Mouse (Mus musculus) hindbrain, embryonic 12.5 days (tissue): ENCODE results near the gene Dglucy. TPM values are rescaled to one million over a fixed set of nuclear protein-coding genes. Genes with fewer than 3 reads are reported as not detected.

Source experiments
- ATAC-seq: fragments of 200-750 bp; cut with Nextera tagmentation; 2 replicates; pipeline ENCODE4 v1.8.0; 2017; ENCODE audit warnings: moderate TSS enrichment; ENCODE audit not compliant: low FRiP score
- H3K27ac ChIP-seq: fragments of 300-500 bp; sonication (generic); 2 replicates; pipeline ENCODE4 v1.5.1; 2016; ENCODE audit warnings: mild to moderate bottlenecking
- H3K27me3 ChIP-seq: fragments of 300-500 bp; sonication (generic); 2 replicates; pipeline ENCODE4 v1.6.1; 2016; ENCODE audit warnings: mild to moderate bottlenecking
- H3K36me3 ChIP-seq: fragments of 300-500 bp; sonication (generic); 2 replicates; pipeline ENCODE4 v1.6.1; 2016; ENCODE audit warnings: mild to moderate bottlenecking
- H3K4me1 ChIP-seq: fragments of 300-500 bp; sonication (generic); 2 replicates; pipeline ENCODE4 v1.6.1; 2016
- H3K4me2 ChIP-seq: fragments of 300-500 bp; sonication (generic); replicated peaks from 2 replicates; pipeline ENCODE4 v1.6.1; 2016; ENCODE audit warnings: mild to moderate bottlenecking
- H3K4me3 ChIP-seq: fragments of 300-500 bp; sonication (generic); 2 replicates; pipeline ENCODE4 v1.5.1; 2016; ENCODE audit warnings: mild to moderate bottlenecking
- H3K9ac ChIP-seq: fragments of 300-500 bp; sonication (generic); 2 replicates; pipeline ENCODE4 v1.6.1; 2016; ENCODE audit warnings: mild to moderate bottlenecking, moderate library complexity
- H3K9me3 ChIP-seq: fragments of 300-500 bp; sonication (generic); replicated peaks from 2 replicates; pipeline ENCODE4 v1.6.1; 2016; ENCODE audit warnings: mild to moderate bottlenecking
- WGBS: fragments of 180-500 bp; shearing (Covaris S2); methylation state at CpG from one replicate; pipeline ENCODE4 v1.1.7; 2016; 5-methylcytosine and 5-hydroxymethylcytosine counted together
- polyA plus RNA-seq: library from polyadenylated mRNA; unstranded; fragments of >200 nt; fragmentation: Nextera tagmentation; extraction: Ambion mirVana; gene quantifications from 2 replicates; pipeline ENCODE4 v1.2.1, GENCODE M21; 2016

Dglucy gene
- 2.0 and 2.8 TPM in 2 replicates for polyA plus RNA-seq

GRCm38 (mm10) chr12:100778934-100779865, at the start of gene Dglucy:
Gene Dglucy (plus strand): TSS chr12:100779057.
- peak; percentile 93 for ATAC-seq
- Histone ChIP-seq H3K4me1 (peaks cover 5% of the 10 kb centered on the region; the same call in 1 of the 2 replicates), H3K4me2 (peak within 1 kb of the TSS; percentile 33), H3K4me3 (0 out of 2 replicates have a peak within 1 kb of the TSS, but pooled peaks have one; percentile 11), H3K27ac (peak within 1 kb of the TSS; percentile 85), H3K27me3 (no peaks in the 10 kb centered on the region), H3K36me3 (no peaks in the 10 kb centered on the region), H3K9me3 (no peaks in the 10 kb centered on the region), H3K9ac (0 out of 2 replicates have a peak within 1 kb of the TSS, but pooled peaks have one; percentile 0)
- 46% methylated on average over 12 of the region's 12 CpGs for WGBS

- ATAC-seq, result no peak
- H3K4me2 ChIP-seq, result no peak overlapping the region
- no peak overlapping the region for H3K4me3 ChIP-seq
- no peaks in the 10 kb centered on the region for H3K36me3 ChIP-seq
- no peaks in the 10 kb centered on the region for H3K27me3 ChIP-seq
- no peak overlapping the region for H3K27ac ChIP-seq
- H3K9me3 ChIP-seq, result no peaks in the 10 kb centered on the region
- no peaks in the 10 kb centered on the region for H3K4me1 ChIP-seq
- WGBS, result 74% methylated on average over 5 of the region's 5 CpGs
- no peak overlapping the region for H3K9ac ChIP-seq
Observed at GRCm38 (mm10) chr12:100735156-100735555, 43.7 kb upstream of the Dglucy start.

GRCm38 (mm10) chr12:100735581-100735980, 43.3 kb upstream of the Dglucy start:
- H3K27ac ChIP-seq, result no peak overlapping the region
- no peaks in the 10 kb centered on the region for H3K9me3 ChIP-seq
- no peaks in the 10 kb centered on the region for H3K36me3 ChIP-seq
- H3K4me1 ChIP-seq, result no peaks in the 10 kb centered on the region
- H3K27me3 ChIP-seq, result no peaks in the 10 kb centered on the region
- WGBS, result 86% methylated on average over 2 of the region's 2 CpGs
- no peak for ATAC-seq
- H3K9ac ChIP-seq, result no peak overlapping the region
- no peak overlapping the region for H3K4me3 ChIP-seq
- no peak overlapping the region for H3K4me2 ChIP-seq

- Histone ChIP-seq H3K4me3 (no peak overlapping the region), H3K9ac (no peak overlapping the region), H3K9me3 (no peaks in the 10 kb centered on the region), H3K36me3 (no peaks in the 10 kb centered on the region), H3K27me3 (no peaks in the 10 kb centered on the region), H3K27ac (no peak overlapping the region), H3K4me1 (no peaks in the 10 kb centered on the region), H3K4me2 (no peak overlapping the region)
- 69% methylated on average over 3 of the region's 3 CpGs for WGBS
- ATAC-seq, result no peak
Observed at GRCm38 (mm10) chr12:100738498-100738897, 40.4 kb upstream of the Dglucy start.

- H3K27ac ChIP-seq, result no peak overlapping the region
- H3K27me3 ChIP-seq, result no peaks in the 10 kb centered on the region
- H3K36me3 ChIP-seq, result no peaks in the 10 kb centered on the region
- H3K9me3 ChIP-seq, result no peaks in the 10 kb centered on the region
- H3K4me2 ChIP-seq, result no peak overlapping the region
- 77% methylated on average over 4 of the region's 4 CpGs for whole genome bisulfite sequencing
- no peak for ATAC-seq
- no peak overlapping the region for H3K9ac ChIP-seq
- H3K4me1 ChIP-seq, result no peaks in the 10 kb centered on the region
- H3K4me3 ChIP-seq, result no peak overlapping the region
Observed at GRCm38 (mm10) chr12:100739011-100739570, 39.8 kb upstream of the Dglucy start.

GRCm38 (mm10) chr12:100740313-100740712, 38.5 kb upstream of the Dglucy start:
- Histone ChIP-seq H3K4me3 (no peak overlapping the region), H3K27ac (no peak overlapping the region), H3K4me1 (no peaks in the 10 kb centered on the region), H3K9ac (no peak overlapping the region), H3K27me3 (no peaks in the 10 kb centered on the region), H3K9me3 (no peaks in the 10 kb centered on the region), H3K36me3 (no peaks in the 10 kb centered on the region), H3K4me2 (no peak overlapping the region)
- WGBS, result 95% methylated on average over 5 of the region's 5 CpGs
- ATAC-seq, result no peak

- no peaks in the 10 kb centered on the region for H3K27me3 ChIP-seq
- WGBS, result 77% methylated on average over 2 of the region's 2 CpGs
- no peak for ATAC-seq
- H3K9ac ChIP-seq, result no peak overlapping the region
- no peak overlapping the region for H3K4me3 ChIP-seq
- H3K27ac ChIP-seq, result no peak overlapping the region
- H3K4me1 ChIP-seq, result no peaks in the 10 kb centered on the region
- H3K36me3 ChIP-seq, result no peaks in the 10 kb centered on the region
- H3K9me3 ChIP-seq, result no peaks in the 10 kb centered on the region
- H3K4me2 ChIP-seq, result no peak overlapping the region
Observed at GRCm38 (mm10) chr12:100742468-100742867, 36.4 kb upstream of the Dglucy start.

- H3K27me3 ChIP-seq, result no peaks in the 10 kb centered on the region
- H3K4me3 ChIP-seq, result no peak overlapping the region
- H3K36me3 ChIP-seq, result no peaks in the 10 kb centered on the region
- H3K9me3 ChIP-seq, result no peaks in the 10 kb centered on the region
- no peak overlapping the region for H3K27ac ChIP-seq
- H3K4me2 ChIP-seq, result no peak overlapping the region
- no peaks in the 10 kb centered on the region for H3K4me1 ChIP-seq
- WGBS, result 81% methylated on average over 1 of the region's 1 CpGs
- no peak overlapping the region for H3K9ac ChIP-seq
- ATAC-seq, result no peak
Observed at GRCm38 (mm10) chr12:100752977-100753376, 25.9 kb upstream of the Dglucy start.

GRCm38 (mm10) chr12:100753716-100754115, 25.1 kb upstream of the Dglucy start:
- Histone ChIP-seq H3K27me3 (no peaks in the 10 kb centered on the region), H3K9ac (no peak overlapping the region), H3K4me2 (no peak overlapping the region), H3K9me3 (no peaks in the 10 kb centered on the region), H3K4me1 (no peaks in the 10 kb centered on the region), H3K27ac (no peak overlapping the region), H3K4me3 (no peak overlapping the region), H3K36me3 (no peaks in the 10 kb centered on the region)
- 70% methylated on average over 1 of the region's 1 CpGs for WGBS
- ATAC-seq, result no peak

GRCm38 (mm10) chr12:100757427-100757826, 21.4 kb upstream of the Dglucy start:
- no peaks in the 10 kb centered on the region for H3K36me3 ChIP-seq
- H3K4me2 ChIP-seq, result no peak overlapping the region
- no peaks in the 10 kb centered on the region for H3K9me3 ChIP-seq
- no peak for ATAC-seq
- H3K27me3 ChIP-seq, result no peaks in the 10 kb centered on the region
- no peak overlapping the region for H3K9ac ChIP-seq
- no peak overlapping the region for H3K27ac ChIP-seq
- 49% methylated on average over 4 of the region's 4 CpGs for WGBS
- H3K4me1 ChIP-seq, result no peaks in the 10 kb centered on the region
- H3K4me3 ChIP-seq, result no peak overlapping the region

- Histone ChIP-seq H3K27me3 (no peaks in the 10 kb centered on the region), H3K4me3 (no peak overlapping the region), H3K9me3 (no peaks in the 10 kb centered on the region), H3K4me2 (no peak overlapping the region), H3K9ac (no peak overlapping the region), H3K4me1 (0 out of 2 replicates have a peak, but pooled peaks cover 5% of the 10 kb centered on the region), H3K36me3 (no peaks in the 10 kb centered on the region), H3K27ac (no peak overlapping the region)
- no peak for ATAC-seq
- 69% methylated on average over 11 of the region's 11 CpGs for WGBS
Observed at GRCm38 (mm10) chr12:100762663-100763425, 16.0 kb upstream of the Dglucy start.
